Mouse (Mus musculus) hindbrain, embryonic 11.5 days (tissue): ENCODE measurements around the gene Acsbg1. TPM values are rescaled to one million over a fixed set of nuclear protein-coding genes. Genes with fewer than 3 reads are reported as not detected.
A peak's percentile ranks its signal among the peaks of the same experiment; 100 is the strongest.
"Not testable (repeated sequence)": the region's sequence is repeated elsewhere in the genome, so short reads cannot be mapped to it uniquely, and the experiment has no call there.

ENCODE experiments used
- ATAC-seq: fragments of 200-750 bp; cut with Nextera tagmentation; 2 replicates; pipeline ENCODE4 v1.8.0; 2017; ENCODE audit warnings: mild to moderate bottlenecking, moderate TSS enrichment, moderate library complexity; ENCODE audit not compliant: low FRiP score
- DNase-seq: peaks from one replicate; pipeline ENCODE4 v3.0.0-alpha.2; 2015; ENCODE audit warnings: low spot score
- H3K27ac ChIP-seq: fragments of 300-500 bp; sonication (generic); 2 replicates; pipeline ENCODE4 v1.5.1; 2014; ENCODE audit warnings: mild to moderate bottlenecking, low read depth, low read length
- H3K27me3 ChIP-seq: fragments of 300-500 bp; sonication (generic); 2 replicates; pipeline ENCODE4 v1.6.1; 2014; ENCODE audit warnings: mild to moderate bottlenecking, low read length, moderate library complexity, mixed read lengths; ENCODE audit not compliant: control insufficient read depth, insufficient read depth
- H3K36me3 ChIP-seq: fragments of 300-500 bp; sonication (generic); 2 replicates; pipeline ENCODE4 v1.6.1; 2014; ENCODE audit warnings: mild to moderate bottlenecking, low read length, moderate library complexity, mixed read lengths; ENCODE audit not compliant: control insufficient read depth, insufficient read depth
- H3K4me1 ChIP-seq: fragments of 300-500 bp; sonication (generic); replicated peaks from 2 replicates; pipeline ENCODE4 v1.6.1; 2014; ENCODE audit warnings: low read length, mixed read lengths; ENCODE audit not compliant: control insufficient read depth, insufficient read depth
- H3K4me2 ChIP-seq: fragments of 300-500 bp; sonication (generic); replicated peaks from 2 replicates; pipeline ENCODE4 v1.6.1; 2014; ENCODE audit warnings: mild to moderate bottlenecking, low read depth, low read length
- H3K4me3 ChIP-seq: fragments of 300-500 bp; sonication (generic); 2 replicates; pipeline ENCODE4 v1.5.1; 2014; ENCODE audit warnings: low read depth, low read length
- H3K9ac ChIP-seq: fragments of 300-500 bp; sonication (generic); 2 replicates; pipeline ENCODE4 v1.6.1; 2014; ENCODE audit warnings: low read depth, low read length
- H3K9me3 ChIP-seq: fragments of 300-500 bp; sonication (generic); 2 replicates; pipeline ENCODE4 v1.6.1; 2016; ENCODE audit warnings: low read length; ENCODE audit not compliant: control insufficient read depth
- WGBS: fragments of 180-500 bp; shearing (Covaris S2); extraction: QIAGEN DNeasy Blood & Tissue Kit; methylation state at CpG from one replicate; pipeline ENCODE4 v1.1.7; 2014; 5-methylcytosine and 5-hydroxymethylcytosine counted together
- polyA plus RNA-seq: library from polyadenylated mRNA; unstranded; fragments of >200 nt; fragmentation: Nextera tagmentation; extraction: Ambion mirVana; gene quantifications from 2 replicates; pipeline ENCODE4 v1.2.1, GENCODE M21; 2014

Acsbg1 gene
- polyA plus RNA-seq, 1 experiment from 2014 or later: 6.3 TPM

DNA sequence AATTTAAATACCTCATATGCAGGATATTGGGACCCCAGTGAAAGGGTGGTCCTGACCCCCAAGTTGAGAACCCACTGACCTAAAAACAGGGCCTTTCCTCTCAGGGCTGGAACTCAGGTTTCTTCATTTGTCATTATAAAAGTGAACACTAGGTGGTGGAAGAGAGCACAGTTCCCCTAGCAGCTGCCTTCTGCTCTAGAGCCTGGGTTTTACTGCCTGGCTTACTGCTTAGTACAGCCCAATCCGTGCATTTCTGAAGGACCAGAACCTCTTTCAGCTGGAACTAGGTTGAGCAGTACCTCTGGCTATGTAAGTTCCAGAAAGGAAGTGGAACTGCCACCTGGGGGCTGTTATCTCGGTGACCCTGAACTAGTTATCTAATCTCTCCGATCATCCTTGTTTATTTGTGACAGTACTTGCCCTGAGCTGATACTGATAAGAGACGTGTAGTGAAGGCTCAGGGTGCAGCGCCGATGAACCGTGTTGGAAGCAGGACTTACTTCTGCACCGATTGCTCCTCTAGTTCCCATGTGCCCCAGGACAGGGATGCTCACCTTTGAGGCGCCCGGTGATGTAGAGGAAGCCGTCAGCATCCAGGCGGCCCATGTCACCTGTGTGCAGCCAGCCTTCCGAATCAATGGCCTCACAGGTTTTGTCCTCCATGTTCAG is 47.4 kb downstream of the Acsbg1 start:
- ATAC-seq (no peak), DNase-seq (peak; percentile 77)
- Histone ChIP-seq H3K27me3 (no peaks in the 10 kb centered on the region), H3K4me2 (no peak overlapping the region), H3K4me3 (no peak overlapping the region), H3K4me1 (no peaks in the 10 kb centered on the region), H3K9me3 (no peaks in the 10 kb centered on the region), H3K36me3 (no peaks in the 10 kb centered on the region), H3K9ac (no peak overlapping the region), H3K27ac (no peak overlapping the region)
- WGBS: 76% methylated on average over 13 of the region's 13 CpGs

DNA sequence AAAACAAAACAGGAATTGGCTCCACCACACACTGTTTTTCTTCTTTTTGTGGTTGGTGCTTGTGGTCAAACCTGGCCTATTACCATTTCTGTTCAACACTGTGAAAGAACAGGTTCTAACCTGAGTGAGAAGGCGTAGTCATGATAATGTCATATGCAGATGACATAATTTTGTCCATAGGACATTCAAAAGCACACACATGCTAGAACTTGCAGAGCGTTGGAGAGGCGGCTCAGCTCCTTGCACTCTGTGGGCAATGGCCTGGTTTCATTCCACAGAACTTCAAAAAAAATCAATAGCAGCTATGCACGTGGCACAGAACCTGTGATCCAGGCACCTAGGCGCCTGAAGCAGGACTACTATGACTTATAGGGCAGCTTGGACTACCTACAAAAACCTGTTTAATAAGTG is 48.9 kb downstream of the Acsbg1 start:
- Histone ChIP-seq H3K9me3 (no peaks in the 10 kb centered on the region), H3K9ac (no peak overlapping the region), H3K27me3 (no peaks in the 10 kb centered on the region), H3K4me3 (no peak overlapping the region), H3K36me3 (no peaks in the 10 kb centered on the region), H3K4me2 (no peak overlapping the region), H3K27ac (no peak overlapping the region), H3K4me1 (no peaks in the 10 kb centered on the region)
- DNase-seq: no peak
- 91% methylated on average over 5 of the region's 5 CpGs for WGBS
- no peak for ATAC-seq

DNA sequence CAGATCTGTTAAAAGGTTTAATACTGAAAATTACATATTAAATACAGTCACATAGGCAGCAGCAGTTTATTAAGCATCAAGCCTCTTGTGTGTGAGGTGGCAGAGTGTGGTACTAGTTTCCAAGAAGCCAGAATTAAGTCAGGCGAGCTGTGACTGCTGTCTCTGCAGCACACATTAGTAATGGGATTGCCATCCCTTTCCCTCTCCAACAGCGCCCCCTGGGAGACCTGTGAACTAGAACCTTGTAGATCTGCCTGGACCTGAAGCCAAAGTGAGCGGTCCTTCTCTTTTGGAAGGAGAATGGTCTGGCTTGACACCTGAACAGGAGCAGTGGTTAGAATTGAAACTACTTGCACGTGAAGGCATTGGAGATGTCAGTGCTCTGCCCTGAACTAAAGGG is 56.8 kb downstream of the Acsbg1 start:
- Histone ChIP-seq H3K36me3 (peaks cover 12% of the 10 kb centered on the region), H3K27ac (no peak overlapping the region), H3K4me1 (no peaks in the 10 kb centered on the region), H3K27me3 (no peaks in the 10 kb centered on the region), H3K4me2 (no peak overlapping the region), H3K4me3 (no peak overlapping the region), H3K9me3 (no peaks in the 10 kb centered on the region), H3K9ac (no peak overlapping the region)
- 55% methylated on average over 4 of the region's 4 CpGs for WGBS
- DNase-seq: peak; percentile 71
- no peak for ATAC-seq

DNA sequence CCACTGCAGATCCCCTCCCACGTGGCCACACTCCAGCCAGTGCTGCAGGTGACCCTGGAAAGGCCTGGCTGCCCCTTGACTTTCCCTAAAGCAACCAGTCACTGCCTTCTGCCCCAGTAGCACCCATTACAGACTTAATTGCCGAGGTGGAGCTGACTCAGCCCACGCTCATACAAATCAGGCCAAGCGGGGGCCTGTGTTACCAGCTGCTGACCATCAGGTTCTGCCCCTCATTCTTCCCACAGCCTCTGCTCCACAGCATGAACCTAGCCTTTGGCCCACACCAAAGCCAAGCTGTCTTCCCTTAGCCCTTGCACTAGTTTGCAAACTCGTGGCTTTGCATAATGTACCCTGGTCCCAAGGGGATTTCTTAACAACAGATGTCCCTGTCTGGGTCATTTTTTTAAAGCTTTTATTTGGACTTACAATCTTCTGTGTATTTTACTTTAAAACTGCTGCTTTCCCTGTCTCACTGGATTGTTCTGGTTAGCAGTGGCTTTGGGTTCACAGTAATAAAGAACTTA is 57.5 kb downstream of the Acsbg1 start:
- H3K27me3 ChIP-seq: no peaks in the 10 kb centered on the region
- no peak for ATAC-seq
- DNase-seq: no peak
- H3K9ac ChIP-seq: no peak overlapping the region
- H3K9me3 ChIP-seq: no peaks in the 10 kb centered on the region
- no peak overlapping the region for H3K4me2 ChIP-seq
- WGBS: 65% methylated on average over 5 of the region's 5 CpGs
- H3K4me1 ChIP-seq: no peaks in the 10 kb centered on the region
- peaks cover 16% of the 10 kb centered on the region for H3K36me3 ChIP-seq
- H3K4me3 ChIP-seq: no peak overlapping the region
- H3K27ac ChIP-seq: no peak overlapping the region

DNA sequence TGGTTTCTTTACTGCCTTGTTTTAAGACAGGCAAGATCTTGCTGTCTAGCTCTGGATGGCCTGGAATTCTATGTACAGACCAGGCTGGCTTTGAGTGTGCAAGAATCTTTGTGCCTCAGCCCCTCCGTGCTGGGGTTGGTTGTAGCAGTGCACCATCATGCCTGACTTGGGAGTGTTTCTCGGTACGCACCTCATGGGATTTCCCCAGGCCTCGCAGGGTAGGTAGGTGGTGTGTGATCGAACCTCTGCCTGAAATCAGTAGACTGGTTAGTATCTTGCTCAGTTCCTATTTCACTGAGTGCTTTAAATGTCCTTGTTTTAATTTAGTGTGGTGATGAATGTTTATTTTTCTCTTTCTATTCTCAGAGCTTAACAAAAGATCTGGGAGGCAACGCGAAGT is 58.8 kb downstream of the Acsbg1 start:
- no peaks in the 10 kb centered on the region for H3K9me3 ChIP-seq
- H3K4me1 ChIP-seq: no peaks in the 10 kb centered on the region
- H3K27me3 ChIP-seq: no peaks in the 10 kb centered on the region
- H3K4me2 ChIP-seq: no peak overlapping the region
- DNase-seq (no peak), ATAC-seq (no peak)
- H3K9ac ChIP-seq: no peak overlapping the region
- H3K27ac ChIP-seq: no peak overlapping the region
- no peak overlapping the region for H3K4me3 ChIP-seq
- 90% methylated on average over 7 of the region's 7 CpGs for WGBS
- peaks cover 16% of the 10 kb centered on the region for H3K36me3 ChIP-seq

DNA sequence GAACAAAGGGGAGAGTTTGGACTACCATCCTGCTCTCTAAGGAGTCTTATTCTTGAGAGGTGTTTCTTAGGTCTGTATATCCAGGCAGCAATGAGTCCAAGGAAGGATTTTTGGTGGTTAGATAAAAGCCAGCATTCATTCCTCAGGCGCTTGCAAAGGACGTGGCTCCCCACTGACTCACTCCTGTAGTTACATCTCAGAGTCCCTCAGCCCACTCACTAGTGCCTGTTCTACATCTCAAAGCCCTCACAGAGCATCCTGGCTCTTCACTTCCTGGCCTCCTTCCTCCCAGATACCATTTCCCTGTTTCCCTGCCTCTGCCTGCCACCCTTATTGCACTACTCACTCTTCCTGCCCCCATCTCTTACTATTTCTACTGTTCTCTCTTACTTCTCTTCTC is 59.3 kb downstream of the Acsbg1 start:
- ATAC-seq: no peak
- H3K9me3 ChIP-seq: no peaks in the 10 kb centered on the region
- no peak overlapping the region for H3K9ac ChIP-seq
- DNase-seq: no peak
- no peaks in the 10 kb centered on the region for H3K4me1 ChIP-seq
- no peak overlapping the region for H3K4me3 ChIP-seq
- H3K27me3 ChIP-seq: no peaks in the 10 kb centered on the region
- H3K27ac ChIP-seq: no peak overlapping the region
- 76% methylated on average over 2 of the region's 2 CpGs for WGBS
- peaks cover 16% of the 10 kb centered on the region for H3K36me3 ChIP-seq
- no peak overlapping the region for H3K4me2 ChIP-seq

DNA sequence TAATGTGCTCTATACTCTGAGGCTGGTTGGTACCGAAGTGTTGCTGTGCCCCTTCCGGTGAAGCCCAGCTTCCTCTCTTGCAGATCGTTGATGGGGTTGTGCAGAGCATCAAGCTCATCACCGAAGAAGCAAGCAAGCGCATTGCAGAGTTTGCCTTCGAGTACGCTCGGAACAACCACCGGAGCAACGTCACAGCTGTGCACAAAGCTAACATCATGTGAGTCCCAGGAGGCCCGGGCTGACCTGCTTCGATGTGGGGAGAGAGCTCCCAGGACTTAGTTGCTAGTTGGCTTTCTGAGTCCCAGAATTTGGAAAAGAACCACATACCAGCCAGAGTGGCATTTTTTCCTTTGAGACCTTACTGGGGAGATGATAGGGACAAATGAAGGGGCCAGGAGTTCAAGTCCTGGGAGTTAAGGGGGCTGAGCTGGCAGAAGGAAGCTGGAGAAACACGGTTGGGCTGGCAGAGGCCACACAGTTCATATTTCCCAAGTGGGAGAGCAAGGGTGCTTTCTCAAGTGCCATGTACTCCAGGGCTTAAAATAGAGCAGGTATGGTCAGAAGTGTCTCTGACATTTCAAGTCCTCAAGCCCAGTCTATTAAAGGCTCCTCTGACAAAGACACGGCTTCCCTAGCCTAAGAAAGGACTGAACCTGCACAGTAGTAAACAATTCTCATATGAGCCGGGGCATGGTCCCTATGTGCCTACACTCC is 64.8 kb downstream of the Acsbg1 start:
- H3K27me3 ChIP-seq: no peaks in the 10 kb centered on the region
- DNase-seq: no peak
- H3K36me3 ChIP-seq: peaks cover 14% of the 10 kb centered on the region
- no peak overlapping the region for H3K9ac ChIP-seq
- H3K9me3 ChIP-seq: no peaks in the 10 kb centered on the region
- H3K4me1 ChIP-seq: no peaks in the 10 kb centered on the region
- H3K4me2 ChIP-seq: no peak overlapping the region
- H3K4me3 ChIP-seq: no peak overlapping the region
- ATAC-seq: no peak
- WGBS: 97% methylated on average over 15 of the region's 15 CpGs
- no peak overlapping the region for H3K27ac ChIP-seq

DNA sequence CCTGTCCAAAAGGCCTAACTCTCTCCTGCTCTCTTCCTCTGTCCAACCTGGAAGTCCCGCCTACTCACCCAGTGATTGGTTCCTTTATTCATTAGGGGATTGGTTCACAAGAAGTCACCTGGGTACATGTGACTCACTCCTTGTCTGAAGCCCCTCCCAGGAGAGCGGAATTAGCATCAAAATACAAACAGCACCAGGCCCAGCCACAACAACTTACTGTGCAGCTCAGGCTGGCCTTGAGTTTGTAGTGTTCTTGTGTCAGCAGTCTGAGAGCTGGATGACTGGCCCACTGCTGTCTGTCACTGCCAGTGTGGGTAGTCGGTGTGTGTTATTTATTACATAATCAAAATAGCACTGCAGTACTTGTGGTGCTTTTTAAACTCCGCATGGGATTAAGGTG is 68.0 kb downstream of the Acsbg1 start:
- not testable (repeated sequence) for H3K9ac ChIP-seq, H3K27ac ChIP-seq, ATAC-seq, H3K4me1 ChIP-seq, H3K27me3 ChIP-seq, H3K4me2 ChIP-seq, H3K4me3 ChIP-seq, H3K36me3 ChIP-seq, DNase-seq, H3K9me3 ChIP-seq
- 70% methylated on average over 4 of the region's 4 CpGs for WGBS

DNA sequence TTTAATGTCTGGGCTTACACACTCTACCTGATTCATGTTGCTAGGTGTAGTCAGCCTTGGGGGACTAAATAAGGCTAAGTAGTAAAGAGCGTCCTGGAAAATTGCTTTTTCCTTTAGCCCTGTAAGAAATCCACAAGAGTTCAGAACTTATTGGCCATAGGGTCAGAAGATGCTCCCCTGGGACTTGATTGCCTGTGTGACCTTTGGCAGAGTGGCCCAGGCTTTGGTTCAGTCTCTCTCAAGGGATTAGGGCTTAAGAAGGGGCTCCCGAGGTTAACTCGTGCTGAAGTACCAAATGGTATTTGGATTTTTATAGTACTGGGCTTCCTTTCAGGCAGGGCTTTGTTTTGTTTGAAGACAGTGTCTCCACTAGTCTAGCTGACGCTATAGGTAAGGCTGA is 73.8 kb downstream of the Acsbg1 start:
- DNase-seq (no peak), ATAC-seq (no peak)
- no peaks in the 10 kb centered on the region for H3K36me3 ChIP-seq
- H3K4me1 ChIP-seq: no peaks in the 10 kb centered on the region
- H3K9me3 ChIP-seq: no peaks in the 10 kb centered on the region
- H3K9ac ChIP-seq: no peak overlapping the region
- H3K4me3 ChIP-seq: no peak overlapping the region
- 73% methylated on average over 4 of the region's 4 CpGs for WGBS
- H3K4me2 ChIP-seq: no peak overlapping the region
- no peaks in the 10 kb centered on the region for H3K27me3 ChIP-seq
- H3K27ac ChIP-seq: no peak overlapping the region
